Mouse (Mus musculus) forebrain, embryonic 15.5 days (tissue): ENCODE measurements around the gene Jph3. TPM values are rescaled to one million over a fixed set of nuclear protein-coding genes. Genes with fewer than 3 reads are reported as not detected.

Experiments used
- ATAC-seq: fragments of 200-750 bp; cut with Nextera tagmentation; replicated peaks from 2 replicates; pipeline ENCODE4 v1.8.0; 2017; ENCODE audit warnings: mild to moderate bottlenecking, moderate TSS enrichment, moderate library complexity
- H3K27ac ChIP-seq: fragments of 300-500 bp; sonication (generic); replicated peaks from 2 replicates; pipeline ENCODE4 v1.5.1; 2015; ENCODE audit warnings: mild to moderate bottlenecking, inconsistent platforms
- H3K27me3 ChIP-seq: fragments of 300-500 bp; sonication (generic); 2 replicates; pipeline ENCODE4 v1.6.1; 2015; ENCODE audit warnings: inconsistent platforms
- H3K36me3 ChIP-seq: fragments of 300-500 bp; sonication (generic); 2 replicates; pipeline ENCODE4 v1.6.1; 2015; ENCODE audit warnings: mild to moderate bottlenecking, inconsistent platforms
- H3K4me1 ChIP-seq: fragments of 300-500 bp; sonication (generic); 2 replicates; pipeline ENCODE4 v1.6.1; 2015; ENCODE audit warnings: inconsistent platforms
- H3K4me2 ChIP-seq: fragments of 300-500 bp; sonication (generic); replicated peaks from 2 replicates; pipeline ENCODE4 v1.6.1; 2015; ENCODE audit warnings: mild to moderate bottlenecking, inconsistent platforms
- H3K4me3 ChIP-seq: fragments of 300-500 bp; sonication (generic); 2 replicates; pipeline ENCODE4 v1.5.1; 2015; ENCODE audit warnings: mild to moderate bottlenecking, inconsistent platforms
- H3K9ac ChIP-seq: fragments of 300-500 bp; sonication (generic); replicated peaks from 2 replicates; pipeline ENCODE4 v1.6.1; 2015; ENCODE audit warnings: mild to moderate bottlenecking, inconsistent platforms
- H3K9me3 ChIP-seq: fragments of 300-500 bp; sonication (generic); 2 replicates; pipeline ENCODE4 v1.6.1; 2016; ENCODE audit warnings: inconsistent platforms
- WGBS: fragments of 180-500 bp; shearing (Covaris S2); methylation state at CpG from one replicate; pipeline ENCODE4 v1.1.7; 2015; ENCODE audit warnings: mixed read lengths; 5-methylcytosine and 5-hydroxymethylcytosine counted together
- polyA plus RNA-seq: library from polyadenylated mRNA; unstranded; fragments of >200 nt; fragmentation: Nextera tagmentation; extraction: Ambion mirVana; gene quantifications from 2 replicates; pipeline ENCODE4 v1.2.1, GENCODE M21; 2015

The Jph3 gene
- polyA plus RNA-seq, 1 experiment from 2014 or later = 82.5 TPM

DNA sequence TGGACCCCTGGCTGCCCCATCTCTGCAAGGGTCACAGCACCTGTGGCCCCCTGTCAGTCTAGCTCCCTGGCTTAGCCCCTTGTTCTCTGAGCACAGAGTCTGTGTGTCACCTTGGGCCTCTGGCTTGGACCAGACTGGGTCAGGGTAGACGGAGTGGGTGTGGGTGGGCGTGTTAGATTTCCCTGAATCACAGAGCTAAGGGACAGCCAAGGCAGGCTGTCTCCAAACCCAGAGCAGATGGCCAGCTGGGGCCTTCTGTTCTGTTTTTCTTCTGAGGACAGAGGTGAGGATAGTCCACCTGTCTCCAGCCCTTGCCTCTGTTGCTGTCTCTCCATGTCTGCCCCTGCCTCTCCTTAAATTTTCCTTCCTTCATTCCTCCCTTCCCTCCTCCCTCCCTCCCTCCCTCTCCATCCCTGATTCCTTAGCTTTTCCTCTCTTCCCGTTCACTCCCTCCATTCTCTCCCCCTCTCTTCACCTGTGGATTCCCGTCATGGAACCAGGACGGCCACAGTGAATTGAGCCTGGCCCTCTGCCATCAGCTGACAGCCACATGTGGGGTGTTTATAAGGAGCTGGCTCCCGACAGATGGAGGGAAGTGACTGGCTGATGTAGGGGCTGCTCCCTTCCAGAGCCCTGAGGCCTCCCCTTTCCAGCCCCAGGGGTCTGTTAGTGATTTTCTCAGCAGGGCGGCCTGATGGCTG is 33.7 kb downstream of the Jph3 start:
- ATAC-seq = peak; percentile 67; the same call in 1 of the 2 replicates
- no peaks in the 10 kb centered on the region for H3K36me3 ChIP-seq
- no peaks in the 10 kb centered on the region for H3K9me3 ChIP-seq
- 0 out of 2 replicates have a peak overlapping the region, but pooled peaks have one; percentile 25 for H3K27ac ChIP-seq
- no peak overlapping the region for H3K9ac ChIP-seq
- 35% methylated on average over 7 of the region's 7 CpGs for WGBS
- no peaks in the 10 kb centered on the region for H3K27me3 ChIP-seq
- no peak overlapping the region for H3K4me2 ChIP-seq
- H3K4me3 ChIP-seq = no peak overlapping the region
- peaks cover 12% of the 10 kb centered on the region for H3K4me1 ChIP-seq

DNA sequence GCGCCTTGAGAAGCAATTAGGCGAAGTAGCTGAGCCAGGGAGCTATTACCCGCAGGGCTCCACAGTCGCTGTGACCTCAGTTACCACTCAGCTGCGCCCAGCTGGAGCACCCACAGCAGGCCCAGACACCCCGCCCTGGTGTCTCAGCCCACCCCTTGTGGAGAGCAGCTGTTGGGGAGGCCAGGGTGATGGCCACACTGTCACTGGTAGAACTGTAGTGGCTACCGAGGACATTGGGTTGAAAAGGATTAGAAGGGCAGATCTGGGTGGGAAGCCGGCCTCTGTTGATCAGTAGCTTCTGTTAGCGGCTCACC is 34.2 kb downstream of the Jph3 start:
- Histone ChIP-seq H3K27ac (0 out of 2 replicates have a peak overlapping the region, but pooled peaks have one; percentile 25), H3K4me1 (peaks cover 12% of the 10 kb centered on the region)
- WGBS = 64% methylated on average over 9 of the region's 9 CpGs

DNA sequence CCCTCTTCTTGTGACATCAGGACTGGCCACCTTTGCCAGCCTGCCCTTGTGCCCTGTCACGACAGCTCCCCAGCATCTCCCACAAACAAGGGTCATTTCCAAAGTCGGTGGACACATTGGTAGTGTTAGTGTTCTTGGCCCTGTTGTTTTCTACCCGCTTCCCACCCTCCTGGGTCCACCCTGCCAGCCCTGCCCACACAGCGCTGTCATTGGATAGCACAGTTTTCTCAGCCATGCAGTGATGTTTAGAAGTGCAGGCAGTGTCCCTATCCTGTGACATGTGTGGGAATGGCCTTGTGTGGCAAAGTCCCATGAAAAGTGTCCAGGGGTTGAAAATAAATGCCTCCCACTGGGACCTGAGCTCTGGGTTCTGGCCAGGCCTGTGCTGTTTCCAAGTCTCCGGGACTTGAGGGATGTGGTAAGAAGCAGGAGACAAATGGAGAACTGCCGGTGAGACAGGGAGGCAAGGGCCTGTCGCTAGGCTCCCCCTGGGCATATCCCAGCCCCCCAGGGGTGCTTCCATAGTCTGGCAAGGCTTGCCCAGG is 36.2 kb downstream of the Jph3 start:
- Histone ChIP-seq H3K36me3 (no peaks in the 10 kb centered on the region), H3K27me3 (no peaks in the 10 kb centered on the region), H3K4me2 (no peak overlapping the region), H3K4me1 (peaks cover 15% of the 10 kb centered on the region), H3K9ac (no peak overlapping the region), H3K4me3 (no peak overlapping the region), H3K27ac (no peak overlapping the region), H3K9me3 (no peaks in the 10 kb centered on the region)
- 81% methylated on average over 7 of the region's 7 CpGs for WGBS
- ATAC-seq = no peak

More for the DNA sequence above, 34.2 kb downstream of the Jph3 start:
- Histone ChIP-seq H3K36me3 (no peaks in the 10 kb centered on the region), H3K4me2 (no peak overlapping the region), H3K9ac (no peak overlapping the region), H3K9me3 (no peaks in the 10 kb centered on the region), H3K4me3 (no peak overlapping the region), H3K27me3 (no peaks in the 10 kb centered on the region)
- ATAC-seq = peak; percentile 31; the same call in 1 of the 2 replicates

DNA sequence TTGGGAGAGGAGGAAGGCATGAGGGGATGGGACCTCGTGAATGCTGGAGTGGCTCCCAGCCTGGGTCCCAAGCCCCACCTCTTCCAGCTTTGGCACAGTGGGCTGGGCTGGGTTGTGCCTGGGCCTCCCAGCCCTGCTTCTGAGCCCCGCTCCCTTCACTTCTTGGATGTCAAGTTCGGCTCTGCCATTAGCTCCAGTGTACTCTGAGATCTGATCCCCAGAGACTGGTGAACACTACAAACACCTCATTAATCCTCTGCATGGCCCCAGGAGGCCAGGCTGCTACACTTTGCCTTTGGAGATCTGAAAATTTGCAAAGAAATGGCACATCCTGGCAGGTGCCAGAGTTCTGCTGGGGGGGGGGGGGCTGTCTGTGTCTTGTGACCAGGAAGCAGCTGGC is 39.7 kb downstream of the Jph3 start:
- H3K27me3 ChIP-seq = no peaks in the 10 kb centered on the region
- H3K4me2 ChIP-seq = no peak overlapping the region

DNA sequence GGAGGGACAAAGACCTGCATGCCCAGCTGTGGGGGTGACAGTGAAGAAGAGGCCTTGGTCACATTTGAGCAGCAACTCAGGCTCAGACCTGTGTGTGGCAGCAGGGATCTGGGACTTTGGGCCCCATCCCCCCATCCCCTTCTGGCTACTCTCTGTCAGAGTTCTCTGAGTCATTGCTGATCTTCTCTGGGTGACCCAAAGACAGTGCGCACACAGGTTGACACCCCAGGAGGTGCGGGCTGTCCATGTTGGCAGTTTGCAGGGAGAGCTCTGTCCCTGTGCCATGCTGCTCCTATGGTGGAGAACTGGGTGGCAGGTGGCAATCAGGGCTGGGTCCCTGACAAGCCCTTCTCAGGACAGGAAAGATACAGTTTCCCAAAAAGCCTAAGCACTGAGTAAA is 40.2 kb downstream of the Jph3 start:
- ATAC-seq = no peak

More for the DNA sequence above, 39.7 kb downstream of the Jph3 start:
- Histone ChIP-seq H3K9me3 (no peaks in the 10 kb centered on the region), H3K36me3 (no peaks in the 10 kb centered on the region), H3K27ac (no peak overlapping the region), H3K4me3 (no peak overlapping the region), H3K4me1 (peaks cover 16% of the 10 kb centered on the region), H3K9ac (no peak overlapping the region)
- 52% methylated on average over 3 of the region's 3 CpGs for WGBS
- ATAC-seq = no peak

GRCm38 (mm10) chr8:121770845-121771752 is 41.7 kb downstream of the Jph3 start:
- H3K4me2 ChIP-seq = peak overlapping the region; percentile 14; the same call in 1 of the 2 replicates
- 29% methylated on average over 19 of the region's 19 CpGs for WGBS
- H3K9me3 ChIP-seq = no peaks in the 10 kb centered on the region
- H3K36me3 ChIP-seq = no peaks in the 10 kb centered on the region
- no peak overlapping the region for H3K9ac ChIP-seq
- no peaks in the 10 kb centered on the region for H3K27me3 ChIP-seq
- peaks cover 16% of the 10 kb centered on the region for H3K4me1 ChIP-seq
- H3K27ac ChIP-seq = peak overlapping the region; percentile 37; the same call in 1 of the 2 replicates
- ATAC-seq = peak; percentile 71
- H3K4me3 ChIP-seq = no peak overlapping the region

More for the DNA sequence above, 40.2 kb downstream of the Jph3 start:
- Histone ChIP-seq H3K4me1 (peaks cover 16% of the 10 kb centered on the region), H3K9ac (no peak overlapping the region), H3K36me3 (no peaks in the 10 kb centered on the region), H3K9me3 (no peaks in the 10 kb centered on the region), H3K4me3 (no peak overlapping the region), H3K4me2 (no peak overlapping the region), H3K27ac (no peak overlapping the region), H3K27me3 (no peaks in the 10 kb centered on the region)
- WGBS = 92% methylated on average over 2 of the region's 2 CpGs

DNA sequence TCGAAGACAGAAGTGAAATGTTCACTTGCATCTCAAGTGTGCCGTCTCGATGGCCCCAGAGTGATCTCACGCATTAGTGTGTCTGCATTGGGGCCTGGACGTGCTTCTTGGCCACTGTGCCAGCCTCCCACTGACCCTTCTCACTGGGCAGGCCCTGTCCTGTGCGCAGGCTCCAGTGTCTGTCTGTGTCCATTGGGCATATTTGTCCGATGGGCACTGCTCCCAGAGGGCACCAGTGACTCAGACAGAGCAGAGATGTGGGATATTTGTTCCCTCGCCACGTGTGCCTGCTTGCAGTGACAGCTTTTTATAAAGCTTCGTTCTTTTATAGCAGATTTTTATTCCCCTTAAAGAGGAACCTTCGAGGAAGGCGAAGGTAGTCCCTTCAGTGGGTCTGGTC is 44.5 kb downstream of the Jph3 start:
- Histone ChIP-seq H3K4me1 (peaks cover 16% of the 10 kb centered on the region), H3K36me3 (no peaks in the 10 kb centered on the region), H3K9ac (no peak overlapping the region), H3K27ac (no peak overlapping the region), H3K4me2 (no peak overlapping the region), H3K27me3 (no peaks in the 10 kb centered on the region), H3K4me3 (no peak overlapping the region), H3K9me3 (no peaks in the 10 kb centered on the region)
- ATAC-seq = no peak
- WGBS = 90% methylated on average over 12 of the region's 12 CpGs

DNA sequence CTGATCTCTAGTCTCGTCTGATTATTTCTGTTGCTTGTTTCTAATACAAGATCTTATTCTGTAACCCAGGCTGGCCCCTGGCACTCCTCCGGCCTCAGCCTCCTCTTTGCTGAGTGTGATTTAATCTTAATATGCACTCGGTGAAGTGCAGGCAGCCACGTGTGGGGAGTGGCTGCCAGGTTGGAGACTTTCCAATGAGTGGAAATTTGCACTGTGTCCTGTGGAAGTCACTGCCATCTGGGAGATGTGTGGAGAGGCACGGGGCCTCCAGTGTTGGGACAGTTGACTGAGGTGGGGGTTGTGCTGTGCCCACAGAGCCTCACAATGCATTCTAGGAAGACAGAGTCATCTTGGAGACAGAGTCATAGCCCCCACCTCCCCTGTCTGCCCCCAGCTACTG is 53.1 kb downstream of the Jph3 start:
- Histone ChIP-seq H3K9ac (no peak overlapping the region), H3K27ac (no peak overlapping the region), H3K4me1 (no peaks in the 10 kb centered on the region; the same call in 1 of the 2 replicates), H3K36me3 (no peaks in the 10 kb centered on the region), H3K9me3 (no peaks in the 10 kb centered on the region), H3K4me3 (no peak overlapping the region), H3K27me3 (no peaks in the 10 kb centered on the region), H3K4me2 (no peak overlapping the region)
- no peak for ATAC-seq
- 54% methylated on average over 5 of the region's 5 CpGs for WGBS

- H3K27ac ChIP-seq = no peak overlapping the region
- H3K27me3 ChIP-seq = no peaks in the 10 kb centered on the region
- no peak for ATAC-seq
- H3K4me3 ChIP-seq = no peak overlapping the region
- H3K9ac ChIP-seq = no peak overlapping the region
- no peak overlapping the region for H3K4me2 ChIP-seq
- no peaks in the 10 kb centered on the region for H3K9me3 ChIP-seq
- 55% methylated on average over 10 of the region's 10 CpGs for WGBS
- no peaks in the 10 kb centered on the region for H3K4me1 ChIP-seq
- no peaks in the 10 kb centered on the region for H3K36me3 ChIP-seq
Measured at GRCm38 (mm10) chr8:121786542-121786941, 57.1 kb downstream of the Jph3 start.

DNA sequence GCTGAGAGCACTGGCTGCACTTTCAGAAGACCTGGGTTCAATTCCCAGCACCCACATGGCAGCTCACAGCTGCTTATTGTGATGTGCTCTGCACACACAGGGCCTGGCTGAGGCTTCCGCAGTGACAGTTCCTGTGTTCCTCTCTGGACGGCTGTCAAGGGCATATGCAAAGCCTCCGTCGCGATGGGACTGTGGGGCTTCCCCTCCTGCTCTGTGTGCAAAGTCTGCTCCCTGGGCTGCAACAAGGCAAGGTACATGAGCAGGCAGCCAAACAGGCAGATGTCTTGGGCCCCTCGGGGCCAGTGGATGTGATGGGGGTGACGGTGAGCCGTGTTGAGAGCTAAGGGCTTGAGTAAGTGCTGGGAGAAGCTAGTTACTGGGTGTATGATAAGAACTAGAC is 59.4 kb downstream of the Jph3 start:
- Histone ChIP-seq H3K9ac (no peak overlapping the region), H3K4me1 (no peaks in the 10 kb centered on the region), H3K4me2 (no peak overlapping the region), H3K36me3 (no peaks in the 10 kb centered on the region), H3K27ac (no peak overlapping the region), H3K27me3 (no peaks in the 10 kb centered on the region), H3K4me3 (no peak overlapping the region), H3K9me3 (no peaks in the 10 kb centered on the region)
- WGBS = 85% methylated on average over 8 of the region's 8 CpGs
- ATAC-seq = no peak

- Histone ChIP-seq H3K27me3 (no peaks in the 10 kb centered on the region), H3K36me3 (peaks cover 24% of the 10 kb centered on the region), H3K27ac (no peak overlapping the region), H3K9ac (no peak overlapping the region), H3K9me3 (no peaks in the 10 kb centered on the region), H3K4me3 (no peak overlapping the region), H3K4me1 (no peaks in the 10 kb centered on the region), H3K4me2 (no peak overlapping the region)
- ATAC-seq = no peak
- WGBS = 85% methylated on average over 7 of the region's 7 CpGs
Measured at GRCm38 (mm10) chr8:121792159-121792558, 62.7 kb downstream of the Jph3 start.

DNA sequence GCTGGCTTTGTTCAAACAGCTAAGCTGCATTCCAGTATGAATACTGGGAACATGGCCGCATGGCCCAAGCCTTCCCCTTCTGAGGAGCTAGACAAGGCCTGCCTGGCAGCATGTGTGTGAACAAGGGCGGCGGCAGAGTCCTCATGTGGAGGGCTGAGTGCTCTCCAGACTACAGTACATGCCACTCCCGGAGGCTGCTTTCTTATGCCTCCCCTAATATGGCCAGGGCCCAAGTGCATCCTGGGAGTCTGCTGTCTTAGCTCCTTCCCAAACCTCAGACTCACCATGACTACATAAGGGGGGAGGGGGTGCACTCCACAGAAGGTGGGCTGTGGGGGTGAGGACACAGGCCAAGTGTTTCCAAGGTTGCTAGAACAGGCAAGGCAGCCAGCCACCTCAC is 63.2 kb downstream of the Jph3 start:
- H3K36me3 ChIP-seq = peaks cover 24% of the 10 kb centered on the region
- H3K9me3 ChIP-seq = no peaks in the 10 kb centered on the region
- no peak for ATAC-seq
- H3K9ac ChIP-seq = no peak overlapping the region
- no peaks in the 10 kb centered on the region for H3K27me3 ChIP-seq
- H3K4me1 ChIP-seq = no peaks in the 10 kb centered on the region
- no peak overlapping the region for H3K27ac ChIP-seq
- H3K4me3 ChIP-seq = no peak overlapping the region
- 83% methylated on average over 4 of the region's 4 CpGs for WGBS
- no peak overlapping the region for H3K4me2 ChIP-seq
